Mouse (Mus musculus): ENCODE measurements around the gene Hist1h2bk.

Gene Hist1h2bk

GRCm38 (mm10) chr13:22014411-22014845, 21.2 kb upstream of the Hist1h2bk start:
- DNase-seq (ENCODE audit: low read depth, low spot score) = no peak

DNA sequence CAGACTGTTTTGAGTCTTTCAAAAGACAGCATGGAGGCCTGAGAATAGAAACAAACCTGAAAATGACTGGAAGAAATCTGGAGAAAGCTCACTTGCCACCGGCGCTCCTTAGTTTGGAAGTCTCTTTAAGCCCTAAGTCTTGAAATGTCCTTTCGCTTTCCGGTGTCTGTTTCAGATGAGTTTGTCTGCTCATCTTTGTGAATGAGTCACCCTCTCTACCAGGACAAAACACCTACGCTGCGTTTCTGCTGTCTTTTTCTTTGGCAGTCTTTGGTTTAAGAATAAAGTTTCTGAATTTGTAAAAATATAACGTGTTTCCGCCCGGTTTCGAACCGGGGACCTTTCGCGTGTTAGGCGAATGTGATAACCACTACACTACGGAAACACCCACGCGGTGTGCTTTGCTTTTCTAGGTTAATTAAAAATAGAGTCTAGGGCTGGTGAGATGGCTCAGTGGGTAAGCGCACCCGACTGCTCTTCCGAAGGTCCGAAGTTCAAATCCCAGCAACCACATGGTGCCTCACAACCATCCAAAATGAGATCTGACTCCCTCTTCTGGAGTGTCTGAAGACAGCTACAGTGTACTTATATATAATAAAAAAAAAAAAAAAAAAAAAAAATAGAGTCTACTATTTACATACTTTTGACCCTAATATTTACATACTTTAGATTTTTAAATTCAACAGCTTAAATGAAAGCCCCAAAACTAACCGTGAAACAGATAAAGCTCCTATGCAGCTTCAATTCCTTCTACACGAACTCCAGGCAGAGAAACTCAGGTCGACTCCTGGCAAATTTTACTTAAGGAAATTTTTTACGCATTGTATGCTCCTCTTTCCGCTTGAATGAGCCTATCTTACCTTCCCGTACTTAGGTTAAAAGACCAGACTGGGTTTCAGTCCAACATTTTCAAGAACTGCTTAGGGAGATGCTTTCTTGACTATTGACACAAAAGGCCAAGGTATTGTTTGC, 19.9 kb upstream of the Hist1h2bk start:
- DNase-seq (ENCODE audit: low read depth, low spot score) = no peak

GRCm38 (mm10) chr13:22019934-22020835, 15.5 kb upstream of the Hist1h2bk start:
- no peak for DNase-seq (ENCODE audit: low read depth, low spot score)

DNA sequence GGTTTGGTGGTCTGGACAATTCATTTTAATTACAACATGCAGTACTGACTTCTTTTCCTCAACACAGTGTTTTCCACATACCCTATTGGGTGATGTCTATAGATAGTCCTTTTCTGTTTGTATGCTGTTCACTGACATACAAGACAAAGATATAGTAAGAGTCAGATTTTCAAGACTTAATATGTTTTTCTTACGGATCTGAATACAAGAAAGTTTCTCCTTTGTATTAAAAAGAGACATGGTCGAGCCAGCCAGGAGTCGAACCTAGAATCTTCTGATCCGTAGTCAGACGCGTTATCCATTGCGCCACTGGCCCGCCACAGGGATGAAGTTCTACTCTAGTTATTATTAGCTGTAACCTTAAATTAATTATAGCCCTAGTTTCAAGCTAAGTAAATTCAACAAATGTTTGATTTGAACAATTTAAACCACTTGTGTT, 14.8 kb upstream of the Hist1h2bk start:
- no peak for DNase-seq (ENCODE audit: low read depth, low spot score)

- no peak for DNase-seq (ENCODE audit: low read depth, low spot score)
These were observed 14.1 kb upstream of the Hist1h2bk start for GRCm38 (mm10) chr13:22021581-22021980.

DNA sequence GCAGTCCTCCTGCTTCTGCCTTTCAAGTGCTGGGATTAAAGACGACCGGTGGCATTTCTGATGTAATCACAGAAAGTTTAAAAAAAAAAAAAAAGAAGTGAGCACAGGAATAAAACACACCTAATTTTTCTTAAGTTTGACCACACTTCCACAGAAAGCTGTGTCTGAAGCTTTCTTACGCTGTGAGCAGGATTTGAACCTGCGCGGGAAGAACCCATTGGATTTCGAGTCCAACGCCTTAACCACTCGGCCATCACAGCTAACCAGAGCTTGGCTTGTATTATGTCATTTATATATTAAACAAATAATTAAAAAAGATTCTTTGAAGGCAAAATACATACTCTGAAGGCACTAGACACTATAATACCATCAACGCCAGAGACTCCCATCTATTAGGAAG, 13.4 kb upstream of the Hist1h2bk start:
- DNase-seq (ENCODE audit: low read depth, low spot score) = no peak

DNA sequence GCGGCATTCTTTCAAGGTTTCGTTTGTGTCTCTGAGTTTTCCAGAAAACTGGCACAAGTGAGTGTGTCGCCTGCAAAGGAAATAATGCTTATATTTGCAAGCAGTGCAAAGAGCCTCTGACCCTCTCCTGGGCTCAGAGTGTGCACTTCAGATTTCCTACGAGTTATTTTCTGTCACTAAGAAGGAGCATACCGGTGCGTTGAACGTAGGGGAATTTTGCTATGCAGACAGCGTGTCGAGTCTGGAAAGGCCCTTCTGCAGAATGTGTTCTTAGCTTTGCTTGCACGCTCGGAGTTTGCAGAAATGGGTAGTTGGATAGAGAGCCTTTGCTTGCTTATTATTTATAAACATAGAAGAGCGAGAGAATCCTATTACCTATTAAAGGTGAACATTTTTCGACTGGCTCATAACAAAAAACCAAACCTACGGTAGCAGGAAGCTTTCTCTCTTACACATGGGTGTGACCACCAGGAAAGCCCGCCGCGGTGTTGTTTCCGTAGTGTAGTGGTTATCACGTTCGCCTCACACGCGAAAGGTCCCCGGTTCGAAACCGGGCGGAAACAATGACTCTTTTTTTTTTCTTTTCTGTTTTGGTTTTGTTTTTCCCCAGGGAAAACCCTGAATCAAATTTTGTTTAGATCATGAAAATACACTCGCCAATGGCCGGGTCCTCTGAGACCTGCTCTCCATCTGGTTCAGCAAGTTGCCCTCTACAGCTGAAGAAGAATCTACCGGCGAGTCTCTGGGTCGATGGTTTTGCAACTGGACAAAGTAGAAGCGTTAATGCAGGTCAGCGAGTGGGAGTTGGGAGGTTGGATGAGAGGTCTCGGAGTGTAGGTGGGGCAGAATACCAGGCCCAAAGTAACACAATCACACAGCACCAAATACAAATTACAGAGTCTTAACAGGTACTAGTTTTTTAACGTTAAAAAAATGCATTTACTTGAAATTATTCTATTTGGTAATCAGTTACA, 9.3 kb upstream of the Hist1h2bk start:
- no peak for DNase-seq (ENCODE audit: low read depth, low spot score)

GRCm38 (mm10) chr13:22028673-22029460, 6.8 kb upstream of the Hist1h2bk start:
- no peak for DNase-seq (ENCODE audit: low read depth, low spot score)

- DNase-seq (ENCODE audit: low read depth, low spot score) = no peak
These were observed 5.7 kb upstream of the Hist1h2bk start for GRCm38 (mm10) chr13:22029928-22030327.

- no peak for DNase-seq (ENCODE audit: low read depth, low spot score)
These were observed 5.2 kb upstream of the Hist1h2bk start for GRCm38 (mm10) chr13:22030493-22030892.

DNA sequence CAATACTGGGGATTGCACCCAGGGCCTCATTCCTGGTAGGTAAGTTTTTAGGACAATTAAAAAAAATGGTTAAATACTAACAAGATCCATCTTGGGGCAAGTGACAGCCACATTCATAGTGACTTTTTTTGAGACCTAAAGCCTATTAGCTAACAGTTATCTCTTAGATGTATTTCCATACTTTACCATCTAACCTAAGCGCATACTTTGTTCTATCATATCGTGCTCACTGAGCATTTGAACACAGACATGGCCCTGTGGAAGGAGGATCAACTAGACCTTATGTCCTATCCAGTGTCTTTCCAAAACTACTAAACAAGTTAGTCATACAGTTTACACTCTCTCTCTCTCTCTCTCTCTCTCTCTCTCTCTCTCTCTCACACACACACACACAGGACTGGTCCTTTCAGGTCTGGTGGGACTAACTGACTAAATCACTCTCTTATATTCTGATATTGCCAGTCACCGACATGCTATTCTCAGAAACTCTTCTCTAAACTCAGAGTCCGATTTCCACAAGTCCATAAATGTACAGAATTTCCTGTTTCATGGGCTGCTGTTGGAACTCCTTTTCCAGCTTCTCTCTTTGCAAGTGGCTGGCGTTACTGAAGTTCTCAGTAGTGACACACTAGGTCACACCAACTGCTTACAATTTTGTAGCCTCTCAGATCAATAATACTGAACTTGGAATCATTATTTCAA, 1.8 kb upstream of the Hist1h2bk start:
- no peak for DNase-seq (ENCODE audit: low read depth, low spot score)

- DNase-seq (ENCODE audit: low read depth, low spot score) = no peak
These were observed 1.0 kb upstream of the Hist1h2bk start for GRCm38 (mm10) chr13:22034443-22035266.

GRCm38 (mm10) chr13:22036149-22036956, 683 bp downstream of the Hist1h2bk start:
- no peak for DNase-seq (ENCODE audit: low read depth, low spot score)

DNA sequence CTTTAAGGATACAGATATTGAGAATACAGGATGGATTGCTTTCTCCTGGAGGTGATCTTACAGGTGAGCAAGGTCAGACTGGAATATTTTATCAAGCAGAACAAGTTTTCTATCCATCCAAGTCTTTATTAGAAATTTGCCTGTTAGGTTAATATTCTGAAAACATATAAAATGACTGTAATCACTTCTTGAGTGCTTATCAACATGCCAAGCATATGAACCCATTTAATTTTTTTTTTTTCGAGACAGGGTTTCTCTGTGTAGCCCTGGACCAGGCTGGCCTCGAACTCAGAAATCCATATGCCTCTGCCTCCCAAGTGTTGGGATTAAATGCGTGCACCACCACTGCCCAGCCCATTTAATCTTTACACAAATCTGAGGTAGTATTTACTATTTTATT, 1.3 kb downstream of the Hist1h2bk start:
- no peak for DNase-seq (ENCODE audit: low read depth, low spot score)

- DNase-seq (ENCODE audit: low read depth, low spot score) = no peak
These were observed 1.7 kb downstream of the Hist1h2bk start for GRCm38 (mm10) chr13:22037415-22037814.

- DNase-seq (ENCODE audit: low read depth, low spot score) = no peak
These were observed 3.7 kb downstream of the Hist1h2bk start for GRCm38 (mm10) chr13:22039364-22039763.

DNA sequence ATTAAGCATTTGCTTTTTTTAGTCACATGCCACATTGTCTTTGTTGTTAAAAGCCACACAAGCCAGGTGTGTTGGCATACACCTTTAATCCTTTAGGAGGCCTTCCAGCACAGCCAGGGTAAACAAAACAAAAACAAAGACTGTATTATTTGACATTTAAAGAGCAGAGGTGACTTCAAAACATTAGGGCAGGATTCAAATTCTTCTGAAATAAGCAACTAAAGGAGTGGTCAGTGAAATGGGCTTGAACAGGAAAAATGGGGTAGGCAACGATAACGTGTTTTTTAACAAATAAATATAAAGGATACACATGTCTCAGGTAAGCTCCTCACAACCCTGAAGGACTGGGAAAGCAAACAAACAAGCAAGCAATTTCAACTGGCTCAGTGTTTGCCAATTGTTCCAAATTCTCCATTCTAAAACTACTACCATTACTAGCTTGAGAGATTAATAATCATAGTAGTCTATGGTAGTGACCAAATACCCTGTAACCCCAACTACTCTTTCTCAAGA, 4.3 kb downstream of the Hist1h2bk start:
- no peak for DNase-seq (ENCODE audit: low read depth, low spot score)

Data from WW6 (cell line).